Mouse (Mus musculus) limb, embryonic 10.5 days (tissue): Measurements from ENCODE around the gene Eif2ak3. TPM values are rescaled to one million over a fixed set of nuclear protein-coding genes. Genes with fewer than 3 reads are reported as not detected.

Source experiments
- DNase-seq: peaks from one replicate; pipeline ENCODE4 v3.0.0-alpha.2; 2017; ENCODE audit warnings: low spot score
- H3K27ac ChIP-seq: fragments of 300-500 bp; sonication (generic); 2 replicates; pipeline ENCODE4 v1.5.1; 2016; ENCODE audit warnings: mild to moderate bottlenecking
- H3K27me3 ChIP-seq: fragments of 300-500 bp; sonication (generic); 2 replicates; pipeline ENCODE4 v1.6.1; 2016; ENCODE audit warnings: low read depth, mild to moderate bottlenecking; ENCODE audit not compliant: poor library complexity, severe bottlenecking
- H3K36me3 ChIP-seq: fragments of 300-500 bp; sonication (generic); 2 replicates; pipeline ENCODE4 v1.6.1; 2016; ENCODE audit warnings: mild to moderate bottlenecking, moderate library complexity
- H3K4me1 ChIP-seq: fragments of 300-500 bp; sonication (generic); 2 replicates; pipeline ENCODE4 v1.6.1; 2016
- H3K4me3 ChIP-seq: fragments of 300-500 bp; sonication (generic); 2 replicates; pipeline ENCODE4 v1.5.1; 2016; ENCODE audit warnings: mild to moderate bottlenecking, moderate library complexity
- H3K9me3 ChIP-seq: fragments of 300-500 bp; sonication (generic); replicated peaks from 2 replicates; pipeline ENCODE4 v1.6.1; 2016; ENCODE audit warnings: mild to moderate bottlenecking
- WGBS: fragments of 180-500 bp; shearing (Covaris S2); methylation state at CpG from one replicate; pipeline ENCODE4 v1.1.7; 2016; 5-methylcytosine and 5-hydroxymethylcytosine counted together
- polyA plus RNA-seq: library from polyadenylated mRNA; unstranded; fragments of >200 nt; fragmentation: Nextera tagmentation; extraction: Ambion mirVana; gene quantifications from 2 replicates; pipeline ENCODE4 v1.2.1, GENCODE M21; 2016

Eif2ak3 gene
- 7.4 and 9.7 TPM in 2 replicates for polyA plus RNA-seq

- under 1% methylated on average over 63 of the region's 63 CpGs for WGBS
- Histone ChIP-seq H3K27me3 (no peaks in the 10 kb centered on the region), H3K9me3 (no peaks in the 10 kb centered on the region), H3K36me3 (no peaks in the 10 kb centered on the region), H3K4me1 (peaks cover 44% of the 10 kb centered on the region), H3K27ac (peak within 1 kb of the TSS; percentile 90), H3K4me3 (peak within 1 kb of the TSS; percentile 77)
- peak; percentile 93 for DNase-seq
Observed at GRCm38 (mm10) chr6:70844002-70844804, at the start of gene Eif2ak3. TSS of gene Eif2ak3 (plus strand) at chr6:70844515.

DNA sequence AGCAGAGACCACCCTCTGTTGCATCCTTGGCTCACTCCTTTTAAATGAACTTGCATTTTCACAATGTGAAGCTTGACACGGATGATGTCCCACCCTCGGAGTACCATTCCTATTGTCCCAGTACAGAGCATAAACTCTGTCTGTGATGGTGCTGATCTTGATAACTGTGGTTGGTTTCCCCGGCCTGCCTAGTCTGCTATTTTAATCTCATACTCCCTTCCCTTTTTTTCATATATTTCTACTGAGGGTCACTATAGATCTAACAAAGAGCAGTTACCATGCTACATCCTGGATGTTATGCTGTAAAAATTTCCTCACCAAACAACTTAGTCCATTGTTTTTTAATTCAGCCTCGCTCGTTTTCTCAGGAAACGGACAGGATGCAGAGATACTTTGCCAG lies 47.4 kb upstream of the Eif2ak3 start:
- H3K27me3 ChIP-seq: no peaks in the 10 kb centered on the region
- peaks cover 5% of the 10 kb centered on the region; the same call in 1 of the 2 replicates for H3K4me1 ChIP-seq
- H3K4me3 ChIP-seq: no peak overlapping the region
- no peaks in the 10 kb centered on the region for H3K9me3 ChIP-seq
- DNase-seq: no peak
- no peaks in the 10 kb centered on the region for H3K36me3 ChIP-seq
- 88% methylated on average over 6 of the region's 6 CpGs for WGBS
- no peak overlapping the region for H3K27ac ChIP-seq

GRCm38 (mm10) chr6:70797581-70798251 lies 46.6 kb upstream of the Eif2ak3 start:
- H3K27ac ChIP-seq: no peak overlapping the region
- peaks cover 3% of the 10 kb centered on the region; the same call in 1 of the 2 replicates for H3K4me1 ChIP-seq
- H3K36me3 ChIP-seq: no peaks in the 10 kb centered on the region
- DNase-seq: peak; percentile 74
- H3K9me3 ChIP-seq: no peaks in the 10 kb centered on the region
- H3K27me3 ChIP-seq: no peaks in the 10 kb centered on the region
- 27% methylated on average over 9 of the region's 9 CpGs for WGBS
- H3K4me3 ChIP-seq: no peak overlapping the region

GRCm38 (mm10) chr6:70804632-70805031 lies 39.7 kb upstream of the Eif2ak3 start:
- 28% methylated on average over 3 of the region's 3 CpGs for WGBS
- H3K4me1 ChIP-seq: peaks cover 16% of the 10 kb centered on the region; the same call in 1 of the 2 replicates
- H3K4me3 ChIP-seq: no peak overlapping the region
- no peaks in the 10 kb centered on the region for H3K36me3 ChIP-seq
- peak; percentile 57 for DNase-seq
- H3K9me3 ChIP-seq: no peaks in the 10 kb centered on the region
- no peak overlapping the region for H3K27ac ChIP-seq
- H3K27me3 ChIP-seq: no peaks in the 10 kb centered on the region

DNA sequence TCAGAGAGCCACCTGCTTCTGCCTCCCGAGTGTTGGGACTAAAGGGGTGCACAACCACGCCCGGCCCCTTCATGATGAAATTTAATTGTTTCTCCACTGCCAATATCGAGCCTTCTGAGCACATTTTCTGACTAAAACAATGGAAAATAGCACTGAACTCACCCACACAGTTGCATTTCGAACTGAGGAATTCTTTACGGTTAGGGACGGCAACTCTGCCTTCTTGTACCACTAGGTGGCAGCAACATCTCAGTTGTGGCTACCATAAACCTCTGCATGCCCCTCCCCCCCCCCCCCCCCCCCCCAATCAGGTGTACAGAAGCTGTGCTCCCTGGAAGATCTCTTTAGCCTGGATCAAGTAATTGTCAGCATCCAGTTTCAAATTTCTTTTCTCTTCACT lies 39.0 kb upstream of the Eif2ak3 start:
- no peaks in the 10 kb centered on the region for H3K36me3 ChIP-seq
- WGBS: 15% methylated on average over 7 of the region's 7 CpGs
- no peaks in the 10 kb centered on the region for H3K9me3 ChIP-seq
- no peak overlapping the region for H3K27ac ChIP-seq
- H3K27me3 ChIP-seq: no peaks in the 10 kb centered on the region
- peak; percentile 66 for DNase-seq
- peaks cover 16% of the 10 kb centered on the region; the same call in 1 of the 2 replicates for H3K4me1 ChIP-seq
- H3K4me3 ChIP-seq: no peak overlapping the region

DNA sequence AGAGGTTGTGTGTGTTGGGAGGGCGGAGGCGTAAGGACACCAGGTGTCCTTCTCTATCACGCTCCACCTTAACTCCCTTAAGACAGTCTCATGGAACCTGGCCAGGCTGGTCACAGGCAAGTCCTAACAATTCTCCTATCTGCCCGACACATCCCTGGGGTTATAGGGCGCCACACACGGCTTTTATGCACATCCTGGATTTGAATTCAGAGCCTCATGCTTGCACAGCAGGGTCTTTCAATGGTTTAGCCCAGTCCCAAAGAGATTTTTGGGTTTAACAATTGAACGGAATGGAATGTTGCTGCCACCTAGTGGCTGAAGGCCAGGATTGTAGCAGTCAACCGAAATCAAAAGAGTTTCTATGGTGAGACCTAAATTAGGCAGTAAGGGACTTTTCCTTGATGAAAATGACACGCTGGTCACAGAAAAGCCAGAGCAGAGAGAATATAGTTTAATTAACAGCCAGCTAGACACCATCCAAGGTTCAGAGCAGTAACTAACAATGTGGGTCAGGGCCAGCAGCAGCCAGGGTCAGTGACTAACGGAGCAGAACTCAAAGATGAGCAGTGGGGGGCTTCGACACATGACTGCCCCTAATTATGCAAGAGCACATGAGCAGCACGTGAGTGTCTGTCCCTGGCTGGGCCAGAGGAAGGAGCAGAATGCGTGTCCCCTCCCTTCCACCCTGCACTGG lies 38.3 kb upstream of the Eif2ak3 start:
- Histone ChIP-seq H3K4me1 (peaks cover 16% of the 10 kb centered on the region; the same call in 1 of the 2 replicates), H3K27ac (no peak overlapping the region), H3K4me3 (0 out of 2 replicates have a peak overlapping the region, but pooled peaks have one; percentile 17), H3K9me3 (no peaks in the 10 kb centered on the region), H3K36me3 (no peaks in the 10 kb centered on the region), H3K27me3 (no peaks in the 10 kb centered on the region)
- WGBS: 22% methylated on average over 13 of the region's 13 CpGs
- DNase-seq: peak; percentile 75

- no peaks in the 10 kb centered on the region for H3K9me3 ChIP-seq
- H3K4me3 ChIP-seq: no peak overlapping the region
- no peaks in the 10 kb centered on the region for H3K36me3 ChIP-seq
- WGBS: 83% methylated on average over 1 of the region's 1 CpGs
- DNase-seq: no peak
- no peak overlapping the region for H3K27ac ChIP-seq
- no peaks in the 10 kb centered on the region for H3K27me3 ChIP-seq
- H3K4me1 ChIP-seq: peaks cover 16% of the 10 kb centered on the region; the same call in 1 of the 2 replicates
Observed at GRCm38 (mm10) chr6:70806514-70806912, 37.8 kb upstream of the Eif2ak3 start.

DNA sequence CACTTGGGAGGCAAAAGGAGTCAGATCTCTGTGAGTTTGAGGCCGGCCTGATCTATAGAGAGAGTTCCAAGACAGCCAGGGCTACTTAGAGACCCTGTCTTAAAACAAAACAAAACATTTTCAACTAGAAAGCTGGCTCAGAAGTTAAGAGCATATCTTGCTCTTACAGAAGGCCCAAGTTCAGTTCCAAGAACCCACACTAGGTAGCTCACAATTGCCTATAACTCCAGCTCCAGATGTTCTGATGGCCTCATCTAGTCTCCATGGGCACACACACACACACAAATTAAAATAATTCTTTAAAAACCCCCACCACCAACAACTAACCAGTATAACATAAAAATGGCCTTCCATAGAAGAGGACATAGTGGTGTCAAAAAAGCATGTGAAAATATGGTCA lies 33.8 kb upstream of the Eif2ak3 start:
- 83% methylated on average over 1 of the region's 1 CpGs for WGBS
- H3K4me3 ChIP-seq: no peak overlapping the region
- DNase-seq: no peak
- H3K4me1 ChIP-seq: peaks cover 16% of the 10 kb centered on the region; the same call in 1 of the 2 replicates
- H3K27ac ChIP-seq: no peak overlapping the region
- no peaks in the 10 kb centered on the region for H3K27me3 ChIP-seq
- H3K36me3 ChIP-seq: no peaks in the 10 kb centered on the region
- H3K9me3 ChIP-seq: no peaks in the 10 kb centered on the region

DNA sequence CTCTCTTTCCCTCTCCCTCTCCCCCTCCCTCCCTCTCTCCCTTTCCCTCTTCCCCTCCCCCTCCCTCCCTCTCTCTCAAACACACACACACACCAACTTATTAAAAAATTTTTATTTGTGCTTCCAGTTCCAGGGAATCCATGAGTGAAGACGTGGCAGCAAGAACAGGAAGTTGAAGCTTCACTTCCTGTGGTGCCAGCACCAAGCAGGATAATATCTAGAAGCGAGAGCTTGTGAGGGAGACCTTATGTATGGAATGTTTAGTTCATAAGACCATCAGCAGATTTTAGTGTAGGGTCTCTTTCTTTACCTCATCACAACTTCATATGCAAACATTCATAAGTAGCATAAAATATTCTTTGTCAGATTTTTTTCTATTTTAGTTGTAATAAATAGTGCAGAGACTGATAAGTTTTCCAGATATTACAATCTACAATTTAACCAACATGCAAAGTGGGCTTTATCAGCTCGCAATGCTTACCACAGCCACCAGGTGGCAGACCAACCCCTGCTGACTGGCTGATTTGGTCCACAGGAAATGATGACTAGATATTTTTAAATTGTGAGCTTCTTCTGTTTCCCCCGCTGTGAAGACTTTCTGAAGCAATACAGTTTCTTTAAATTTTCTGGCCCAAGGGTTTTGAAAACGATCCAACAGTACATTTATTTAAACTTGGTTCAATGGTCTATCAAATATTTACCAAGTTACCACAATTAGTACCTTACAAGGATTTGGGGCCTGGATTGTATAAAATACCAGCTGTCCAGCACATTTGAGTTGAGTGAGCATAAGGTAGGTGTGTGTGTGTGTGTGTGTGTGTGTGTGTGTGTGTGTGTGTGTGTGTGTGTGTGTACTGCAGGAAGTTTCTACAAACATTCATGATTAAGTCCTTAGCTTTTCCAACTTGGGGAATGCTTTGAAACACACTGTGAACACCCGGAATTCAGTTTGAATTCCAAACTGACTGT lies 32.5 kb upstream of the Eif2ak3 start:
- Histone ChIP-seq H3K9me3 (no peaks in the 10 kb centered on the region), H3K36me3 (no peaks in the 10 kb centered on the region), H3K4me3 (no peak overlapping the region), H3K27ac (no peak overlapping the region), H3K27me3 (no peaks in the 10 kb centered on the region), H3K4me1 (peaks cover 9% of the 10 kb centered on the region; the same call in 1 of the 2 replicates)
- whole genome bisulfite sequencing: 31% methylated on average over 6 of the region's 6 CpGs
- peak; percentile 72 for DNase-seq

GRCm38 (mm10) chr6:70812526-70812895 lies 31.8 kb upstream of the Eif2ak3 start:
- Histone ChIP-seq H3K4me3 (no peak overlapping the region), H3K36me3 (no peaks in the 10 kb centered on the region), H3K27ac (no peak overlapping the region; the same call in 1 of the 2 replicates), H3K4me1 (peaks cover 6% of the 10 kb centered on the region; the same call in 1 of the 2 replicates), H3K27me3 (no peaks in the 10 kb centered on the region), H3K9me3 (no peaks in the 10 kb centered on the region)
- no peak for DNase-seq
- WGBS: 71% methylated on average over 4 of the region's 4 CpGs

DNA sequence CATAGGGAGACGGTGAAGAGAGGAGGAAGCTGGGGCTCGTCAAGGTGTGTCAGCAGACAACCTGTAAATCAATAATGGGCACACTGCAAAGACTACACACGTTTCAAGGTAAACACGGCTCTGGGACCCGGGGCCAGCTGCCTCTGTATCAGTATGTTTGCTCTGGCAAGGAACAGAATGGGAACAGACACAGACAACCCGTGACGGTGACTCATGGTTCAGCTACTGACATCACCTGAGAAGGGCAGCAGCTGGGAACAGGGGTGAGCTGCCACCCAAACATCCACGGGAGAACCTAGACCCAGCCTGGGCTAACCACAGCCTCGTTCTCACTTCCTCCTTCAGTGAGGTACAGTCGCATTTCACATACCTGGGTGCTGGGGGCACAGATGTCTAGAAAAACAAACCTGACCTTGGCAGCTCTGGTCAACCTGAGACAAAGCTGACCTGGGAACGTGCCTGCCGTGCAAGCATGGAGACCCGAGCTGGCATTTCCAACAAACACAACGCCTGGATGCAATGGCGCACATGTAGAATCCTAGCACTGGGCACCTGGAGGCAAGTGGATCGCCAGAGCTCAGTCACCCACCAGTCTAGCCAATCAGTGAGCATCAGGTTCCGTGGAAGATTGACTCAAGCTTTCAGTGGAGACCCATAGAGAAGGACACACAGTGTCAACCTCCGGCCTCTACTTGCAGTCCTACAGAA lies 30.2 kb upstream of the Eif2ak3 start:
- DNase-seq: no peak

More for the DNA sequence above, 30.2 kb upstream of the Eif2ak3 start:
- H3K27me3 ChIP-seq: no peaks in the 10 kb centered on the region
- 87% methylated on average over 18 of the region's 18 CpGs for WGBS
- H3K27ac ChIP-seq: no peak overlapping the region
- no peaks in the 10 kb centered on the region for H3K9me3 ChIP-seq
- H3K36me3 ChIP-seq: no peaks in the 10 kb centered on the region
- peaks cover 3% of the 10 kb centered on the region; the same call in 1 of the 2 replicates for H3K4me1 ChIP-seq
- no peak overlapping the region for H3K4me3 ChIP-seq
